Mouse (Mus musculus) liver, adult (tissue): Measurements from ENCODE around the gene Tmem110.

Source experiments
- GATA4 ChIP-seq: IDR thresholded peaks from 2 replicates; pipeline ENCODE4 v1.6.1; 2014; ENCODE audit warnings: mild to moderate bottlenecking, low read length; ENCODE audit not compliant: insufficient replicate concordance

Gene Tmem110

GRCm38 (mm10) chr14:30825476-30826131 lies at the start of gene Tmem110:
TSS of gene Tmem110 (plus strand) at chr14:30825590.
- peak; percentile 38; the same call in 1 of the 2 replicates for TF ChIP-seq GATA4

- TF ChIP-seq GATA4, result no peak
Observed at GRCm38 (mm10) chr14:30784614-30785013, 40.8 kb upstream of the Tmem110 start.

- TF ChIP-seq GATA4, result no peak
Observed at GRCm38 (mm10) chr14:30789471-30789870, 35.9 kb upstream of the Tmem110 start.

- TF ChIP-seq GATA4, result no peak
Observed at GRCm38 (mm10) chr14:30792871-30793270, 32.5 kb upstream of the Tmem110 start.

- no peak for TF ChIP-seq GATA4
Observed at GRCm38 (mm10) chr14:30801756-30802155, 23.6 kb upstream of the Tmem110 start.

GRCm38 (mm10) chr14:30821136-30821535 lies 4.3 kb upstream of the Tmem110 start:
- no peak for TF ChIP-seq GATA4

- TF ChIP-seq GATA4, result no peak
Observed at GRCm38 (mm10) chr14:30824456-30824995, 864 bp upstream of the Tmem110 start.

- no peak for TF ChIP-seq GATA4
Observed at GRCm38 (mm10) chr14:30825021-30825475, 342 bp upstream of the Tmem110 start.

GRCm38 (mm10) chr14:30826174-30827140 lies 1.1 kb downstream of the Tmem110 start:
- TF ChIP-seq GATA4, result no peak

- TF ChIP-seq GATA4, result no peak
Observed at GRCm38 (mm10) chr14:30827480-30827879, 2.1 kb downstream of the Tmem110 start.

GRCm38 (mm10) chr14:30828077-30828476 lies 2.7 kb downstream of the Tmem110 start:
- TF ChIP-seq GATA4, result no peak

- no peak for TF ChIP-seq GATA4
Observed at GRCm38 (mm10) chr14:30828635-30829460, 3.5 kb downstream of the Tmem110 start.

- TF ChIP-seq GATA4, result no peak
Observed at GRCm38 (mm10) chr14:30837416-30837996, 12.1 kb downstream of the Tmem110 start.

GRCm38 (mm10) chr14:30843701-30844100 lies 18.3 kb downstream of the Tmem110 start:
- no peak for TF ChIP-seq GATA4
